Mouse (Mus musculus) midbrain, embryonic 11.5 days (tissue): ENCODE measurements around the gene Poc1a. TPM values are rescaled to one million over a fixed set of nuclear protein-coding genes. Genes with fewer than 3 reads are reported as not detected.

Source experiments
- ATAC-seq: fragments of 200-750 bp; cut with Nextera tagmentation; 2 replicates; pipeline ENCODE4 v1.8.0; 2017; ENCODE audit warnings: moderate TSS enrichment, moderate library complexity; ENCODE audit not compliant: low FRiP score
- DNase-seq: peaks from one replicate; pipeline ENCODE4 v3.0.0; 2015; ENCODE audit warnings: low spot score; ENCODE audit errors: missing footprints
- H3K27ac ChIP-seq: fragments of 300-500 bp; sonication (generic); 2 replicates; pipeline ENCODE4 v1.5.1; 2014; ENCODE audit warnings: low read depth, low read length
- H3K27me3 ChIP-seq: fragments of 300-500 bp; sonication (generic); 2 replicates; pipeline ENCODE4 v1.6.1; 2014; ENCODE audit warnings: mild to moderate bottlenecking, low read length, moderate library complexity, mixed read lengths; ENCODE audit not compliant: control insufficient read depth, insufficient read depth
- H3K36me3 ChIP-seq: fragments of 300-500 bp; sonication (generic); 2 replicates; pipeline ENCODE4 v1.6.1; 2014; ENCODE audit warnings: mild to moderate bottlenecking, low read length, moderate library complexity, mixed read lengths; ENCODE audit not compliant: control insufficient read depth, insufficient read depth
- H3K4me1 ChIP-seq: fragments of 300-500 bp; sonication (generic); 2 replicates; pipeline ENCODE4 v1.6.1; 2014; ENCODE audit warnings: low read length; ENCODE audit not compliant: control insufficient read depth, insufficient read depth
- H3K4me2 ChIP-seq: fragments of 300-500 bp; sonication (generic); 2 replicates; pipeline ENCODE4 v1.6.1; 2014; ENCODE audit warnings: mild to moderate bottlenecking, moderate library complexity
- H3K4me3 ChIP-seq: fragments of 300-500 bp; sonication (generic); 2 replicates; pipeline ENCODE4 v1.5.1; 2014; ENCODE audit warnings: low read depth, low read length
- H3K9ac ChIP-seq: fragments of 300-500 bp; sonication (generic); 2 replicates; pipeline ENCODE4 v1.6.1; 2014; ENCODE audit warnings: low read length
- H3K9me3 ChIP-seq: fragments of 300-500 bp; sonication (generic); 2 replicates; pipeline ENCODE4 v1.6.1; 2016; ENCODE audit warnings: low read length; ENCODE audit not compliant: control insufficient read depth
- WGBS: fragments of 180-500 bp; shearing (Covaris S2); extraction: QIAGEN DNeasy Blood & Tissue Kit; methylation state at CpG from one replicate; pipeline ENCODE4 v1.1.7; 2014; 5-methylcytosine and 5-hydroxymethylcytosine counted together
- polyA plus RNA-seq: library from polyadenylated mRNA; unstranded; fragments of >200 nt; fragmentation: Nextera tagmentation; extraction: Ambion mirVana; gene quantifications from 2 replicates; pipeline ENCODE4 v1.2.1, GENCODE M21; 2014

Poc1a gene
- polyA plus RNA-seq, 1 experiment from 2014 or later, result 29.4 TPM

GRCm38 (mm10) chr9:106357167-106357566 lies 76.3 kb downstream of the Poc1a start:
- Histone ChIP-seq H3K9ac (no peak overlapping the region), H3K9me3 (no peaks in the 10 kb centered on the region), H3K36me3 (no peaks in the 10 kb centered on the region), H3K27me3 (no peaks in the 10 kb centered on the region), H3K27ac (no peak overlapping the region), H3K4me3 (no peak overlapping the region), H3K4me2 (no peak overlapping the region), H3K4me1 (no peaks in the 10 kb centered on the region)
- DNase-seq (no peak), ATAC-seq (no peak)
- 87% methylated on average over 3 of the region's 3 CpGs for whole genome bisulfite sequencing

DNA sequence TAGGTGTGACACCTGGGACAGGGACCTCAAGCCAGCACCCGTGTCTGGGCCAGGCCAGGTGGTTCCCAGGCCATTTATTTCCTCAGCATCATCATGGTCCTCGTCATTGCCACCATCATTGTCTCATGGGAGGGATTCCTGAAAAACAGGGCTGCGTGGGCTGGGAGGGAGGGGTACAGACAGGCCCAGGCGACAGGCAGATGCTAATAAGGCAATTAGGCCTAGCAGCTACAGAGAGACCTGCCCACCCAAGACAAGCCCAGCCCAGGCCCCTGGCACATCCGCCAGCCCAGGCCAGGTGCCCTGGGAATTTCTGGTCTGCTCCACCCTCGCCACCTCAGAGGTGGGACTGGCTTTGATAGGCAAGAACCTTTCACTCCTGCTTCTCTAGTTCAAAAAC lies 78.4 kb downstream of the Poc1a start:
- DNase-seq, result peak; percentile 60

GRCm38 (mm10) chr9:106361140-106361539 lies 80.3 kb downstream of the Poc1a start:
- H3K4me3 ChIP-seq, result no peak overlapping the region
- WGBS, result 88% methylated on average over 6 of the region's 6 CpGs
- no peaks in the 10 kb centered on the region for H3K27me3 ChIP-seq
- DNase-seq, result peak; percentile 35
- H3K27ac ChIP-seq, result no peak overlapping the region
- H3K4me1 ChIP-seq, result no peaks in the 10 kb centered on the region
- H3K9me3 ChIP-seq, result no peaks in the 10 kb centered on the region
- ATAC-seq, result no peak
- no peaks in the 10 kb centered on the region for H3K36me3 ChIP-seq
- no peak overlapping the region for H3K9ac ChIP-seq
- H3K4me2 ChIP-seq, result no peak overlapping the region

More for the DNA sequence above, 78.4 kb downstream of the Poc1a start:
- WGBS, result 81% methylated on average over 6 of the region's 6 CpGs
- no peaks in the 10 kb centered on the region for H3K4me1 ChIP-seq
- H3K4me3 ChIP-seq, result no peak overlapping the region
- no peaks in the 10 kb centered on the region for H3K27me3 ChIP-seq
- H3K9me3 ChIP-seq, result no peaks in the 10 kb centered on the region
- no peak overlapping the region for H3K4me2 ChIP-seq
- ATAC-seq, result no peak
- no peak overlapping the region for H3K27ac ChIP-seq
- no peak overlapping the region for H3K9ac ChIP-seq
- H3K36me3 ChIP-seq, result no peaks in the 10 kb centered on the region

GRCm38 (mm10) chr9:106365333-106365732 lies 84.5 kb downstream of the Poc1a start:
- 85% methylated on average over 7 of the region's 7 CpGs for WGBS
- DNase-seq (peak; percentile 69), ATAC-seq (no peak)
- H3K36me3 ChIP-seq, result no peaks in the 10 kb centered on the region
- H3K9me3 ChIP-seq, result no peaks in the 10 kb centered on the region
- H3K27me3 ChIP-seq, result no peaks in the 10 kb centered on the region
- no peak overlapping the region for H3K9ac ChIP-seq
- H3K4me3 ChIP-seq, result no peak overlapping the region
- H3K4me1 ChIP-seq, result peaks cover 18% of the 10 kb centered on the region
- no peak overlapping the region for H3K4me2 ChIP-seq
- H3K27ac ChIP-seq, result no peak overlapping the region

DNA sequence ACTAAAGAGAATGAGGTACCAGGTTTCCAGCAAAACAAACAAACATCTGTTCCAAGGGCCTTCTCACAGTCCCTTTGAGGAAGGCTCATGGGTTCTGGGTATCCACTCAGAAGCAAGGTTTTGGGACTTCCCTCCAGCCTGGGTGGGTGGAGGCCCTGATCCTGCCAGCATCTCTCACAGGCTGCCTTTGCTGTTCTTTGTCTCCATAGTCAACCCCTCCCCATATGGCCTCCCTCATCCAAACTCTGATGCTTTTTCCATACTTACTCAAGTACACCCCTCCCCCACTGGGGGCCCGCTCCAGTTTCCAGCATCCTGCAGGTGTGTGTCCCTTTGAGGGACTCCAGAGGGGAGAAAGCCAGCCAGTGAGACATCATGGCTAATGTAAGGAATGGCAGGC lies 85.3 kb downstream of the Poc1a start:
- no peaks in the 10 kb centered on the region for H3K27me3 ChIP-seq
- WGBS, result 38% methylated on average over 1 of the region's 1 CpGs

GRCm38 (mm10) chr9:106367001-106367400 lies 86.1 kb downstream of the Poc1a start:
- H3K4me3 ChIP-seq, result peak overlapping the region; percentile 80
- 0 out of 2 replicates have a peak, but pooled peaks have one; percentile 0 for ATAC-seq
- H3K9me3 ChIP-seq, result no peaks in the 10 kb centered on the region
- no peaks in the 10 kb centered on the region for H3K27me3 ChIP-seq
- peak overlapping the region; percentile 98 for H3K4me2 ChIP-seq
- peaks cover 33% of the 10 kb centered on the region for H3K4me1 ChIP-seq
- DNase-seq, result no peak
- WGBS, result 22% methylated on average over 5 of the region's 5 CpGs
- peak overlapping the region; percentile 41 for H3K9ac ChIP-seq
- no peak overlapping the region for H3K27ac ChIP-seq
- H3K36me3 ChIP-seq, result peaks cover 3% of the 10 kb centered on the region; the same call in 1 of the 2 replicates

More for the DNA sequence above, 85.3 kb downstream of the Poc1a start:
- Histone ChIP-seq H3K27ac (no peak overlapping the region), H3K4me3 (no peak overlapping the region), H3K4me1 (peaks cover 25% of the 10 kb centered on the region), H3K36me3 (peaks cover 1% of the 10 kb centered on the region; the same call in 1 of the 2 replicates), H3K9ac (no peak overlapping the region), H3K9me3 (no peaks in the 10 kb centered on the region), H3K4me2 (no peak overlapping the region)
- ATAC-seq (no peak), DNase-seq (peak; percentile 69)

DNA sequence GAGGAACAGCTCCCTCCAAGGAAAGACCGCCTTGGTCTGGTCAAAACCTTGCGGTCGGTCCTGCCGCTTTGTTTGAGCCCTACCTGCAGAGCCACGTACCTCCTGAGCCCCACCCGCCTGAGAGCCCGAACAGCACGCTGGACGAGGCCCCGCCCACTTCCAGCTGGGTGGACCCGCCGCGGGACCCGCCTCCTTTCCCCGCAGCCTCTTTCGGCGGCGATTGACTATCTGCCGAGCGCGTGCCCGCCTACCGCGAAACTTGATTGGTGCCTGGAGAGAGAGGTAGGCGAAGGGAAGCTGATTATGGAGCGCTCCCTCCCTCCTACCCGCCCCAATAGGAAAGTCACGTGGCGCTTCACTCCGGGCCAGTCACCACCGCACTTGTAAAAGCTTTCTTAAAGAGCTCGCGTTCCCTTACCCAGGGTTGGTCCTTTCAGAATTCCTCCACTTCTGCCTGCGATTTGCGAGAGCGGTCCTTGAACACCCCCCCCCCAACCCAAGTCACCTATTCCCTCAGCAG lies 86.8 kb downstream of the Poc1a start:
- H3K27me3 ChIP-seq, result no peaks in the 10 kb centered on the region
- H3K36me3 ChIP-seq, result peaks cover 3% of the 10 kb centered on the region; the same call in 1 of the 2 replicates
- peak overlapping the region; percentile 80 for H3K4me3 ChIP-seq
- peak overlapping the region; percentile 87 for H3K9ac ChIP-seq
- ATAC-seq, result peak; percentile 88
- no peak for DNase-seq
- WGBS, result 0% methylated on average over 36 of the region's 36 CpGs
- H3K27ac ChIP-seq, result peak overlapping the region; percentile 87
- peaks cover 35% of the 10 kb centered on the region for H3K4me1 ChIP-seq
- peak overlapping the region; percentile 98 for H3K4me2 ChIP-seq
- no peaks in the 10 kb centered on the region for H3K9me3 ChIP-seq

GRCm38 (mm10) chr9:106368112-106368717 lies 87.4 kb downstream of the Poc1a start, which contains the start of gene Dusp7:
Gene Dusp7 (plus strand): TSS chr9:106368632.
- peak within 1 kb of the TSS; percentile 80 for H3K4me3 ChIP-seq
- peak within 1 kb of the TSS; percentile 98 for H3K4me2 ChIP-seq
- H3K9me3 ChIP-seq, result no peaks in the 10 kb centered on the region
- WGBS, result under 1% methylated on average over 46 of the region's 57 CpGs
- H3K4me1 ChIP-seq, result peaks cover 35% of the 10 kb centered on the region
- peak within 1 kb of the TSS; percentile 87 for H3K9ac ChIP-seq
- H3K27me3 ChIP-seq, result no peaks in the 10 kb centered on the region
- H3K36me3 ChIP-seq, result peaks cover 3% of the 10 kb centered on the region; the same call in 1 of the 2 replicates
- DNase-seq (peak; percentile 99), ATAC-seq (peak; percentile 83)
- peak within 1 kb of the TSS; percentile 87 for H3K27ac ChIP-seq

DNA sequence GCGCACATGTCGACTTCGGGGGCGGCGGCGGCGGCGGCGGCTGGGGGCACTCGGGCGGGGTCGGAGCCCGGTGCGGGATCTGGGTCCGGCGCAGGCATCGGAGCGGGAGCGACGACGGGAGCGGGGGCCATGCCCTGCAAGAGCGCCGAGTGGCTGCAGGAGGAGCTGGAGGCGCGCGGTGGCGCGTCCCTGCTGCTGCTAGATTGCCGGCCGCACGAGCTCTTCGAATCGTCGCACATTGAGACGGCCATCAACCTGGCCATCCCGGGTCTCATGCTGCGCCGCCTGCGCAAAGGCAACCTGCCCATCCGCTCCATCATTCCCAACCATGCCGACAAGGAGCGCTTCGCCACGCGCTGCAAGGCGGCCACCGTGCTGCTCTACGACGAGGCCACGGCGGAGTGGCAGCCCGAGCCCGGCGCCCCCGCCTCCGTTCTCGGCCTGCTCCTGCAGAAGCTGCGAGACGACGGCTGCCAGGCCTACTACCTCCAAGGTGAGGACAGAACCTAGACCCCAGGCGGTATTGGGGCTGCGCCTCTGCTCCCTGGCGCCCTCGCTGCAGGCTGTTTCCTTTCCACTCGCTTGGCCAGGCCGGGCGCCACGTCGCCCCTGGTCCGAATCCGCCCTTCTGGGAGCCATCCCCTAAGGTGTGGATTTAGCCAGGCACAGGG lies 88.1 kb downstream of the Poc1a start:
- ATAC-seq, result peak; percentile 47
- WGBS, result under 1% methylated on average over 57 of the region's 72 CpGs
- Histone ChIP-seq H3K4me2 (peak overlapping the region; percentile 98), H3K9me3 (no peaks in the 10 kb centered on the region), H3K27ac (peak overlapping the region; percentile 87), H3K4me1 (peaks cover 35% of the 10 kb centered on the region), H3K36me3 (peaks cover 6% of the 10 kb centered on the region), H3K4me3 (peak overlapping the region; percentile 80), H3K27me3 (no peaks in the 10 kb centered on the region), H3K9ac (peak overlapping the region; percentile 87)
- peak; percentile 95 for DNase-seq
